Mouse (Mus musculus) stomach, postnatal 0 days (tissue): ENCODE measurements around the gene Calml3.

Experiments used
- CTCF ChIP-seq: IDR thresholded peaks from 2 replicates; pipeline ENCODE4 v1.5.1; 2016; ENCODE audit warnings: antibody characterized with exemption, low read depth, mild to moderate bottlenecking, moderate library complexity
- EP300 ChIP-seq: optimal IDR thresholded peaks from 2 replicates; pipeline ENCODE3; 2016; ENCODE audit warnings: antibody characterized with exemption

- TF ChIP-seq CTCF (no peak), EP300 (no peak)
Measured at GRCm38 (mm10) chr13:3777216-3777912, 26.8 kb downstream of the Calml3 start.
